Mouse (Mus musculus) adipocyte (in vitro differentiated cells): ENCODE data around the gene Fbxl15.
A peak's percentile ranks its signal among the peaks of the same experiment; 100 is the strongest.

Experiments used
- DNase-seq: peaks from one replicate; pipeline ENCODE4 v3.0.0-alpha.2; 2016; ENCODE audit warnings: low spot score

Gene Fbxl15

GRCm38 (mm10) chr19:46308706-46309435 lies 19.1 kb upstream of the Fbxl15 start:
- DNase-seq = no peak

GRCm38 (mm10) chr19:46309651-46310305 lies 18.2 kb upstream of the Fbxl15 start:
- no peak for DNase-seq

DNA sequence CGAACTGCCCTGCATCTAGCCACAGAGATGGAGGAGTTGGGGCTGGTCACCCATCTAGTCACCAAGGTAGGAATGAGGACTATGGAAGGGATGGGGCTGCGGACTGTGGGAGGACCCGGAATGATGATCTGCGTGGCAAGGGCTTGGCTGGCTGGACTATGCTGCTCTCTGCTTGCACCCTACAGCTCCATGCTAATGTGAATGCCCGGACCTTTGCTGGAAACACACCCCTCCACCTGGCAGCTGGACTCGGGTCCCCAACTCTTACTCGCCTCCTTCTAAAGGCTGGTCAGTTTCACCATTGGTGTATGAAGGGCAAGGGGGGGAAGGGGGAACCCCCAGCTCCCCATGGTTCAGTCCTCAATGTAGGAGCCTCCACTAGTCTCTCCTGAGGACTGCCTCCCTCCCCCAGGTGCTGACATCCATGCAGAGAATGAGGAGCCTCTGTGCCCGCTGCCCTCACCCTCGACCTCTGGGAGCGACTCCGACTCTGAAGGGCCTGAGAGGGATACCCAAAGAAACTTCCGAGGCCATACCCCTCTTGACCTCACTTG lies 17.6 kb upstream of the Fbxl15 start:
- no peak for DNase-seq

GRCm38 (mm10) chr19:46311341-46311740 lies 16.6 kb upstream of the Fbxl15 start:
- no peak for DNase-seq

- DNase-seq = no peak
Measured at GRCm38 (mm10) chr19:46312566-46312965, 15.4 kb upstream of the Fbxl15 start.

- DNase-seq = no peak
Measured at GRCm38 (mm10) chr19:46313116-46313515, 14.9 kb upstream of the Fbxl15 start.

DNA sequence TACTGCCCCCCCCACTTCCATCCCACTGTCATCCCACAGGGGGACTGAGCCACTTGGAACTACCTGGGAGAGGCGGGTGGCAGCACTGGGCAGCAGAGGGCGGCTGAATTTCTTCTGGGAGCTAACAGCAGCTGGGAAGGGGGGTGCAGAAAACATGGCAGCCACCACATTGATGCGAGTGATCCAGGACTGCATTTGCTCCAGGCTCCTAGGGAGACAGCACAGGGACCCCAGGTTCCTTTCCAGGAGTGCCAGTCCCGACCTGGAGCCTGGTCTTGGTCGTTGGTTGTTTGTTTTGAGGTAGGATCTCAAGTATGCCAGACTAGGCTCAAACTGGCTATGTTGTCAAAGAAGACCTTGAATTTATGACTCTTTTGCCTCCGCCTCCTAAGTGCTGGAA lies 14.4 kb upstream of the Fbxl15 start:
- no peak for DNase-seq

DNA sequence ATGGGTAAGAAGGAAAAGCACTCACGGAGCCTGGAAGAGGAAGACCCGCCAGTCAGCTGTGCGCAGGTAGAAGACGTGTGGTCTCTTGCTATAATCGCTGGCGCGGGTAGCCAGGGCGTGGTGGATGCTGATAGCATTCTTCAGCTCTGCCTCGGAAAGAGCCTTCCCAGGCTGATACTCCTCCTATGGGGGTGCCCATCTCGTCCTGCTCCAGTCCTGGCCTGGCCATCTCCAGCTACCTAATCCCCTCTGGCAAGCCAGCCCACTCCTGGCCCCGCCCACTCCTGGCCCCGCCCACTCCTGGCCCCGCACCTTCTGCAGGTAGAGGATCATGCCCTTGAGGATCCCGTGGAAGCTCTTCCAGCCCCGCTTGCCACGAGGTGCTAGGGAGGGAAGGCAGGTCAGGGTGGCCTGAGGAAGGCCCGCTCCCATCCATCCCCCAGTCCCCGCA lies 13.8 kb upstream of the Fbxl15 start:
- no peak for DNase-seq

- DNase-seq = no peak
Measured at GRCm38 (mm10) chr19:46314872-46315742, 12.9 kb upstream of the Fbxl15 start.

DNA sequence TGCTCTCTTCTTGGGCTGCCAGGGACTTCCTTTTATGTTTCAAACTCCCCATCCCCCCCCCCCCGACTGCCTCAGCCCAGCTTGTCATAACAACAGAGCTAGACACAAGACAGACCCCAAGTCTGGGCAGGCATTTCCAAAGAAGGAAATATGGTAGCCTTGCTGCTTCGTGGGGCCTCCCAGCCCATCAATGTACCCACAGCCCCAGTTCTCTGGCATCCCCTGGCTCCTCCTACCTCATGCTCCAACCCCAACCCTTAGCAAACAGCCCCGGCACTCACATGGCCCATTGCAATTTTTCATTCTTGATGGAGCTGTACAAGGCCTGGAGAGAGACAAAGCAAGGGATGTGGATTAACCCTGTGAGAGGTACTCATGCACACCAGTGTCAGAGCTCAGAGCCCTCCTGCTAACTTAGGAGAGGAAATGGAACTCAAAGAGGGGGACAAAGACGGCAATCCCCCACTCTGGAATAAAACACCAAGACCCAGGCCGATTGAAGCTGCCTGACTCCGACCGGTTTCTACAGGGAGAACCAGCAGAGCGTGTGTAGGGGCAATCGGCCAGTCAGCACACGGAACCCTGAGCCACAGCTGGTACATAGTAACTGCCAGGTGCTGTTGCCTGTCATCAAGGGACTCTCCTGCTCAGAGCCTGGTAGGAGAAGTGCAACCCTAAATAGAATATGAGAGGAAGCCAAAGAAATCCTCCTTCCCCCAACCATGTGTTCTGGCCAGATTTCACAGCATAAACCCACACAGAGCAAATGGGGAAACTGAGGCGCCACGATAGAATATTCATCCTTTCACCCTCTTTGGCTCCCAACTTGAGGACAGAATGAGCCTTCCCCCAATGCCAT lies 12.0 kb upstream of the Fbxl15 start:
- DNase-seq = no peak

GRCm38 (mm10) chr19:46316846-46317545 lies 11.0 kb upstream of the Fbxl15 start:
- DNase-seq = no peak

DNA sequence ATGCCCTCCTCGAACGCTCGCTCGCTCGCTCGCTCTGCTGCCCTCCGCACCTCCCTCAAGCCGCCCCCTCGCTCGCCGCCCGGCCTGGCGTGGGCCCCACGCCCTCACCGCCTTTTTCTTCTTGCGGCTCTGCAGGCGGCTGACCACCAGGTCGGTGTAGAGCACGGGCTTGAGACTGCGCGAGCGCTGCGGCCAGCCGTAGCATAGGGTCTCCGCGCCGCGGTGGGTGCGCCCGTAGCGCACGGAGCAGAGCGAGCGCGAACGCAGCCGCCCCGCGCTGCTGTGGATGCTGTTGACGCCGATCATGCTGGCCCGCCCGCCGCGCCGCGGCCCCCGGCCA lies 10.5 kb upstream of the Fbxl15 start:
- DNase-seq = no peak

DNA sequence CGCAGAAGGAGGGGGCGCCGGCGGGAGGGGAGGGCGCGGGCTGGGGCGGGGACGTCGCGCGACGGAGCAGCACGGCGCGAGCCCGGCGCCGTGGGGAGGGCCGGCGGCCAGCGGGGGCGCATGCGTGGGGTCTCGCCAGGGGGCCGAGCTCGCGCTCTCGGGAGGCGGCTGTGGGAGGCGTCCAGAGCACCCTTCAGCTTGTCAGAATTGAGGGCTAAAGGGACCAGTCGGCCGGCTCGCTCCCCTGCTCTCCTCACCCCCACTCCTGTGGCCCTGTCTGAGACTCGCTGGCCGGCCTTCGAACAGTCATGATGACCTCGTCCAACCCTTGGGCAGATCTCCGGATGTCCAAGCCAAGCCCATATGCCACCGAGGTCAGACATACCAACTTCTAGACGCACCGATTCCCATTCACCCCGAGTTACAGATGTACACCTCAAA lies 9.9 kb upstream of the Fbxl15 start:
- DNase-seq = no peak

GRCm38 (mm10) chr19:46318586-46319378 lies 9.2 kb upstream of the Fbxl15 start:
- peak; percentile 87 for DNase-seq

- no peak for DNase-seq
Measured at GRCm38 (mm10) chr19:46320076-46320785, 7.8 kb upstream of the Fbxl15 start.

DNA sequence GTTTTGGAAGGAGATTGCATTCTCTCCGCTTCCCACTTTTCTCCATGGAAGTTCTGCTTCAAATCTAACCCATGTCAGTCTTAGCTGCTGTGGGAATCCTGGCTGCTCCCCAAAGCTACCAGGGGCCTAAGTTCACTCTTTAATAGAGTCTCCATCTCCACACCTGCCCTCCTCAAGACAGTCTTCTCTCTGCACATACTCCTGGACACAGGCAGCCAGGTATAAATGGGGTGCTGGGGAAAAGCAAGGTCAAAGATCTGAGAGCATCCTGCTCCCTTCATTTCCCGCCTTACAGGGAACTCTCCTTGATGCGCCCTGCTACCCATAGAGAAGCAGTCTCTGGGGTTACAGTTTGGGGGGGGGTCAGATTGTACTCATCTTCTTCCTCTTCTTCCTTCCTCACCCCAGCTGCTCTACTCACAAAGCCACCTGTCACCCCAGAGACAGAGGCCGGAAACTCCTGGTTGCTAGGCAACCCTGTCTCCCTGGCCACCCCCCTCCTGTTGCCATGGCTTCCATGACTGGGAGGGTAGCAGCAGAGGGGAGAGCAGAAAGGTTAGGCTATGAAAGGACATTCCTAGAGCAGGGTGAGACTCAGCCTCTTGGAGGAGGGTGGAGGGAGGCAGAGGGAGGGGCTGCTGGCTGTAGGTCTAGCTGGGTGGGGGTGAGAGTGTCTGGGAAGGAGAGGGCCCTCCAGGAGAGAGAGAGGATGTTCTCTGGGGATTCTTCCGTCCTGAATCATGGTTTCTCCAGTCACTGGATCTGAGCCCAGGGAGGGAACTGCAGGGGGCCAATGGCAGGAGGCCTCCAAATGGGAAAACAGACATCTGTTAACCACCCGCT lies 6.7 kb upstream of the Fbxl15 start:
- DNase-seq = no peak

- no peak for DNase-seq
Measured at GRCm38 (mm10) chr19:46322144-46322995, 5.6 kb upstream of the Fbxl15 start.
